Mouse (Mus musculus): ENCODE data around the gene Tcf7l1.

The Tcf7l1 gene

GRCm38 (mm10) chr6:72696601-72697335 lies 92.3 kb downstream of the Tcf7l1 start:
- no peak for DNase-seq

- DNase-seq: no peak
Observed at GRCm38 (mm10) chr6:72694791-72695204, 94.3 kb downstream of the Tcf7l1 start.

DNA sequence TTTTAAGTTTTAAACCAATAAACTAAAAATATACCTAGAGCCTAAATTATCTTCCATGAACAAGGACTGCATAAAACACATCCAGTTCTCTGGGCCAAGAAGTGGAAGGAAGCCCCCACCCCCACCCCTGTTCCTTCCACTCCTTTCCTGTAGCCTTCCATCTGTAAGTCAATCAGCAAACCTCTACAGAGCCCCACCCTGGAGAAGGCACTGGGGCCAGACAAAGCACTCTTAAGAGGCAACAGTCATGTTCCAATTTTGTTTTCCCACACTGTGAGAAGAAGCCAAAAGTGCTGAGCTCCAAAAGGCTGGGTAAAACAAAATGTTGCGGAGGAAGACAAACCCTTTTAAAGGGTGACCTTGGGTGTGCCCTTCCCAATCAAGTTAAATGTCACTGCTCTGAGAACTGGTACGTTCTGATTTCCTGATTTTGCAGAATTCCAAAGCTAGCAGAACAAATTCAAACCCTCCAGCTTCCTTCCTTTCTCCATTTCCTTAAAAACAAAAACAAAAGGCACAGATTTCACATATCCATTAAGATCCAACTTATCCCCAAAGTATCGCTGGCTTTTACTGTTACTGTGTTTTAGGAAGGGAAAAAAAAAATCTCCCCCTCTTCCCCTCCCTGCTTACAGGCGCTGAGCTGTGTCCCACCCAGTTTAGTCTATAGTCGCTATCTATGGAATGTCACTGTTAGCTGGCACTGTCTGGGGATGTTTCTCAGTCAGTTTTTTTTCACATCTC lies 94.8 kb downstream of the Tcf7l1 start:
- no peak for DNase-seq

GRCm38 (mm10) chr6:72692469-72692868 lies 96.6 kb downstream of the Tcf7l1 start:
- no peak for DNase-seq

GRCm38 (mm10) chr6:72691549-72691948 lies 97.5 kb downstream of the Tcf7l1 start:
- DNase-seq: no peak

DNA sequence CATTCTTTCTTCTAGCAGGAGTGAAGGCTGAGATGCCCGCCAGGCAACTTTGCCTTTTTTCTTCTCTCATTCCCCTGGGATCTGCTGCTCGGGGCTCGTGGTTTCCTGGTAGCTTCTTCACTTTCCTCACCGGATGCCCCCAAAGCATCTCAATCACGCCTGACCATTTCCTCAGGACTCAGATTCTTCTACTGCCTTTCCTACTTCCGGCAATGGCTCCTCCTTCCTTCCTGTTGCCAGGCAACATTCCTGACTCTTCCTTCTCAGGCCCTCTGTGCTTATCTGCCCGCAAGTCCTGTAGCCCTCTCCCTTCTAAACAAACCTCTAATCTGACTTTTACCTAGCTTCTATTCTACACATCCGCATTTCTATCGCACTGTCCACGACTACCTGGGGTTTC lies 98.5 kb downstream of the Tcf7l1 start:
- DNase-seq: no peak

GRCm38 (mm10) chr6:72690001-72690400 lies 99.1 kb downstream of the Tcf7l1 start:
- DNase-seq: no peak

DNA sequence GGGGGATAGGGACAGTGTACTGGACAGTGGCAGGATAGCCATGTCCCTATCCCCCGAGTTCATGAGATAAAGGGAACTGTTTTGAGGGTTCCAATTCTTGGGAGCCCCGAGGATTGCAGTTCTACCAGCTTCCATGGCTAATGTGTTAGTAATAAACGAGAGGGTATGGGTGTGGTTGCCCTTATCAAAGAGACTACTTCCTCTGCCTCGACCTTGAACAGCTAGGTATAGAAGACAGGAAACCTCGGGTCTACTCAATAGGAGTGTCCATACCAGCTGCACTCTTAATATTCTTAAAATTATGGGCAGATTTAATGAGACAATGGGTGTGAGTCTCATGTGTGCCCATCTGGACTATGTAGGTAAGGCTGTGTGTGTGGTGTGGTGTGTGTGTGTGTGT lies 100.0 kb downstream of the Tcf7l1 start:
- no peak for DNase-seq

GRCm38 (mm10) chr6:72685165-72685564 lies 103.9 kb downstream of the Tcf7l1 start:
- DNase-seq: no peak

- no peak for DNase-seq
Observed at GRCm38 (mm10) chr6:72684260-72684805, 104.7 kb downstream of the Tcf7l1 start.

DNA sequence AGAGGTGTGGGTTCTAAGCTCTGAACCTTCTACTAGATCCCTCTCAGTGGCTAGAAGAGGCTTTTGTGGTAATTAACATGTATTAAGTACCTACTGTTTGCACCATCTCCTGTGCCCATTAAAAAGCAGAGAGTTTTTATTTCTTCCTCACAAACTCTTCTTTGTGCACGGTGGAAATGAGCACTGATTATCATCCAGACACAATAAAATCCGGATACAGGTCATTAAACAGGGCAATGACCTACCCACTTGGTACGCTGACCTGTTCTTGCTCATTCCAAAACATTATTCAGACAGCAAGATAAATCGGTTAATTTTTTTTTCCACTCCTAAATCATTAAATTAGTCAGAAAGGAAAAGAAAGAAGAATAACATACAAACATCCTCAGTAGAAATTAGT lies 106.8 kb downstream of the Tcf7l1 start:
- no peak for DNase-seq

DNA sequence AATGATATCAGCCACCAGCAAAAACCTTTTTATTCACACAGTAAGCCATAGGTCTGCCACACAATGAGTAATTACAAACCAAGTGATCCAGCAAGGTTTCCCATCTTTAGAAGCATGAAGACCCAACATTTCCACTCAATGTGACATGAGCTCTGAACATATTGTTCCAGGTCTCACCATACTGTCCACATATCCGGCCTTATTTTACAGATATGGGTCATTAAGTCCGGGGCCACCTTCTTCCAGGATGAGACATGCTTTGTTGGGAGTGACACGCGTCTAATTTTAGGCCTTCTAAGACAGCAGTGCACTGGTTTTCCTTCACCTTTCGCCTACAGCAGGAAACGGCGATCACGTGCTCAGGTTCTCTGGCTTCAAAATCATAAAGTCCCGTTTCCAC lies 108.1 kb downstream of the Tcf7l1 start:
- DNase-seq: no peak

- no peak for DNase-seq
Observed at GRCm38 (mm10) chr6:72678631-72679030, 110.4 kb downstream of the Tcf7l1 start.

- no peak for DNase-seq
Observed at GRCm38 (mm10) chr6:72677510-72678220, 111.4 kb downstream of the Tcf7l1 start.

DNA sequence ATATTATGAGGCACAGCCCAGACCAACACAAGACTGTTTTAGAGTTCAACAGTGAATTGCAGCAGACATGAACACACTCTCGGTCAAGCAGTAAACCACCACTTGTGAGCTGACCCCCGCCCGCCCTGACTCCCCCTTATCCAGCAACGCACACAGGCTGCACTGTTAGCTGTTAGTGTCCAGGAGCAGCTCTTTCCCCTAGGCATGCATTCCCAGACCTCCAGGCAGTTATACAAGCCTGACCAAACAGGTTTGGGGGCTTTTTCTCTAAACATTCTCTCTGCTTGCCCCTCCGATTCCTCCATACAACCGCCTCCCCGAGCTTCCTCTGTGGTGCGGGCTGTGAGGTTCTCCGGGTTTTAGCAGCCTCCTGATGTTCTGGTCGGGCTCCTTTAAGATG lies 112.0 kb downstream of the Tcf7l1 start:
- no peak for DNase-seq

GRCm38 (mm10) chr6:72676376-72676775 lies 112.7 kb downstream of the Tcf7l1 start:
- DNase-seq: no peak

GRCm38 (mm10) chr6:72673751-72674150 lies 115.3 kb downstream of the Tcf7l1 start:
- DNase-seq: no peak

- no peak for DNase-seq
Observed at GRCm38 (mm10) chr6:72671129-72671528, 117.9 kb downstream of the Tcf7l1 start.

GRCm38 (mm10) chr6:72667021-72667420 lies 122.0 kb downstream of the Tcf7l1 start:
- no peak for DNase-seq

DNA sequence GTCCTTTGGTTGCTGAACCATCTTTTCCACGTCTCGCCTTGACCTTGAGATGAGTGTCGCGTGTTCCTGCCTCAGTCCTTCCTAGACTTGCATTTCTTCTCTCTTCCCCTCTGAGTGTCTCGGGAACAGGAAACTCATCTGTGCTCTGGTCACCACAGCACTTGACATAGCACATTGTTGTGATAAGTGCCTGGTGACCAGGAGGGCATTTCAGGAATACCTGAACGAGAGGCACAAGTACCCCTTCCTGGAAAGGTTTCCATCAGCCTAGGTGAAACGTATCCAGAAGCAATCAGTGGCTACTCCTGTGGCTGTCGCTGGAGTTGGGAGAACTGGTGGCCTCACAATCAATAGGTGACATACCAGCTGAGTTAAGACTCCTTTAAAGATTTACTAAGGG lies 124.8 kb downstream of the Tcf7l1 start:
- DNase-seq: no peak

DNA sequence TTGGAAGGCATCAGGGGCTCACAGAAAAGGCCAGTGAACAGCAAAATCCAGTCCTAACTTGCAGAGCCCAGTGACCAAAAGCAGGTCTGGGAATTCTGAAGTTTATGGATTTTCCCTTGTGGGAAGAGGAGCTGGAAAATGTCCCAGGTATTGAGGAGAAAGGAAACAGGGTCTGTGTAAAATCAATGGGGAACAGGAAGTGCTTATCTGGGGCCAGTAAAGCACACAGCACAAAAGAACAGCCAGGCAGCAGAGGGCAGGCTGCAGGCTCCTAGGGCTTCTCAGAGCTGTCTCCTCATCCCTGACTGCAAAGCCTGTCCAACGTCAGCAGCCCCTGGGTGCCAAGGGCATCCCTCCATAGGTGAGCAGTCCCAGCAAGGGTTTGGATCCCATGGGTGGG lies 126.1 kb downstream of the Tcf7l1 start:
- no peak for DNase-seq

DNA sequence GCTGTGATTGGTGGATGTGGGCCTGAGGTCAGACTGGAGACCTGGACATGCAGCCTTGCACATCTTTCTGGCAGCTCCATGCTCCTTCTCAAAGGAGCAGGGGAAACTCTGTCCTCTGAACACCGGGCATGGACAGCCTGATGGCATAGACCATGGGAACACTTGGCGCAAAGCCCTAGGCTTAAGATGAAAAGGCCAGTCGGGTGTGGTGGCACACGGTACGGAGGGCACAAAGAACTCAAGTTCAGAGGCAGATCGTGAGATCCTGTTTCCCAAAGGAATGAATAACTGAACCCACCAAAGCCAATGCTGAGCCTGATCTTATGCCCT lies 128.7 kb downstream of the Tcf7l1 start:
- no peak for DNase-seq

DNA sequence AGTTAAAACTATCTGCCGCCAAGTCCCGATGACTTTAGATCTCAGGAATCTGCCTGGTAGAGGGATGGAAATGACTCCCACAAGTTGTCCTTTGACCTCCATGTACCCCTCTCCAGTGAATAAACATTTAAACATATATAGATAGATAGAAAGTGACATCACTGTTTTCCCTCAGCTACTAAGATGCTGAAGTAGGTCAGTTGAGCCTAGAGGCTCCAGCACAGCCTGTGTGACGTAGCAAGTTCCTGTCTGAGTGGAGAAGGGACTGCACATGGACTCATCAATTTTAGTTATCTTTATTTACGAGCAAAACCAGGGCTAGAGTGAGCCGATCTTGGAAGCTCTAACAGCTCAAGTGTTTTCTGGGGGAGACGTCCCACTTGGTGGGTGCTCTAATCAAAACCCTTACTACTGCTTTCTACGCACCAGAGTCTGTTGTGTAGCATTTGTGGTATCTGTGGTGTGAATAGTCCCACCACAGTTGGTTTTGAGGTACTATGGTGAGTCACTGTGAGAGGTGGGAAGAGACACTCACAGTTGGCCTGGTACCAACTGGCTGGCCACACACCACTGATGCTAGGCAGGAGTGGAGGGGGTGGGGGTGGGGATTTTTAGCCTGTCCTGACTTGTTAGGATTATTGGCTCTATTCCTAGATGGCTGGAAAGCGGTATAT lies 129.2 kb downstream of the Tcf7l1 start:
- DNase-seq: no peak
